Mouse (Mus musculus): Measurements from ENCODE around the gene Foxl1. TPM values are rescaled to one million over a fixed set of nuclear protein-coding genes. Genes with fewer than 3 reads are reported as not detected.
"Not testable (repeated sequence)": the region's sequence is repeated elsewhere in the genome, so short reads cannot be mapped to it uniquely, and the experiment has no call there.

The Foxl1 gene
- polyA plus RNA-seq, 1 experiment from 2014 or later, result not detected

DNA sequence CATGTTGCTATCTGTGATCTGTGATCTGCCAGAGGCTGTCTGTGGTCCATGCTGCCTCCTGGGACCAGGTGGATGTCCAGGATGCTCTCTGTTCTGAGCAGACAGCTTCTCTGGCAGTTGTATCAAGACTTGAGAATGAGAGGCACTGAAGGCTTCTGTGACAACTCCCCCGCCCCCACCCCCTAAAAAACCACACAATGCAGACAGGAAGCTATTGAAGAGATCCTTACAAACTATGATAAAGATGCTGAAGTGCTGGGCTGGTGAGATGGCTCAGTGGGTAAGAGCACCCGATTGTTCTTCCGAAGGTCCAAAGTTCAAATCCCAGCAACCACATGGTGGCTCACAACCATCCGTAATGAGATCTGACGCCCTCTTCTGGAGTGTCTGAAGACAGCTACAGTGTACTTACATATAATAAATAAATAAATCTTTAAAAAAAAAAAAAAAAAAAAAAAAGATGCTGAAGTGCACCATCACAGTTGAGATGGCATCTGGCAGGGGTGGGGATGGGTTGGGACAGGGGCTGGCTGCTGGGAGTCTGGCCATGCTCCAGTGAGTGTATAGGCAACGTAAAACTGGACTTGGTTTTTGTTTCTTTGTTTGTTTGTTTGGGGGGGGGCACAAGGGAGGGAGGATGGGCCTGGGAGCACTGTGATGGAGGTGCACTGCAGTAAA is 17.9 kb downstream of the Foxl1 start:
- whole genome bisulfite sequencing, result 75% methylated on average over 4 of the region's 6 CpGs
- H3K27me3 ChIP-seq (ENCODE audit: control insufficient read depth, insufficient read depth, low read length); H3K9ac ChIP-seq (replicated peaks; ENCODE audit: low read depth, low read length); H3K36me3 ChIP-seq (ENCODE audit: control insufficient read depth, insufficient read depth, low read length); H3K4me2 ChIP-seq (ENCODE audit: low read depth, low read length); H3K4me3 ChIP-seq (ENCODE audit: low read depth, low read length); H3K9me3 ChIP-seq (ENCODE audit: control insufficient read depth, low read length); H3K27ac ChIP-seq (ENCODE audit: low read depth, low read length); H3K4me1 ChIP-seq (ENCODE audit: control insufficient read depth, insufficient read depth, low read length); ATAC-seq (ENCODE audit: low read depth): not testable (repeated sequence)

DNA sequence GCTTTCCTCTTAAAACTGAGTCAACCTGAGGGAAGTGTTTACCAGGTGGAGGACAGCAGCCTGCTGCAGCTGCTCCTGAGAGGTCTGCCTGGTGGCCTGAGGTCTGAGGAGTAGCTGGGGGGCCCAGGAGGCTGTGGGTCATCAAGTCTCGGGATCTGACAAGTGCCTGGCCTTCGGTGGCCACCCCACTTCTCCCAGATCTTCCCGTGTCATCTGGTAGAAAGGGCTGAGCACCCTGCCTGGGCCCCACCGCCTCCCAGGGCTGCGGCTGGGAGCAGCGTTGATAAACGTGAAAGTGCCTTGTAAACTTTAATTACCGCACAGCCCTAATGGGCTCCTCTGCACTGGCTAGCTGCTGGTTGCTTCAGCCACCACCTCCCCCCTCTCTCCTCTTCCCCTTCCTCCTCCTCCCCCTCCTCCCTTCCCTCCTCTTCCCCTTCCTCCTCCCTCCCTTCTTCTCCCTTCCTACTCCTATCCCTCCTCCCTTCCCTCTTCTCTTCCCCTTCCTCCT is 20.9 kb downstream of the Foxl1 start:
- Histone ChIP-seq H3K9ac (replicated peaks; ENCODE audit: low read depth, low read length) (no peak overlapping the region), H3K4me3 (ENCODE audit: low read depth, low read length) (no peak overlapping the region), H3K4me1 (ENCODE audit: control insufficient read depth, insufficient read depth, low read length) (no peaks in the 10 kb centered on the region), H3K27me3 (ENCODE audit: control insufficient read depth, insufficient read depth, low read length) (no peaks in the 10 kb centered on the region), H3K9me3 (ENCODE audit: control insufficient read depth, low read length) (no peaks in the 10 kb centered on the region), H3K27ac (ENCODE audit: low read depth, low read length) (no peak overlapping the region), H3K36me3 (ENCODE audit: control insufficient read depth, insufficient read depth, low read length) (no peaks in the 10 kb centered on the region), H3K4me2 (ENCODE audit: low read depth, low read length) (no peak overlapping the region)
- WGBS, result 8% methylated on average over 8 of the region's 8 CpGs
- no peak for ATAC-seq (ENCODE audit: low read depth)

DNA sequence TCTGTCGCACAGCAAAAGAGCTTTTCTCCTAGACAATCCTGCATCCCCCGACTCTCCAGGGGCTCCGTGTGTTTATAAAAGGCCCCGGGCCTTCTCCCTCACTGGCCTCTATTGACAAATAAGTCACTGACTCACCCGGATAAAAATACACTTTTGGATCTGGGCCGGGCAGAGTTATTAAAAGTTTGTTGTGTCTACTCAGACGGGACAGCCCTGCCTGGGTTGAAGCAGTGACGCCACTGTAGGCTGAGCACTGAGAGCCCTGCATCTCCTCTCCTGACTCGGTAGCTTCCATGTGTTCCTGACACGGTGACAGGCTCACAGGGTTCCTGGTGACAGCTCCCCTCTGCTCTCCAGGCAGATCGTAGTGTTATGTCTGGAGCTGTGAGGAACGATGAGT is 24.7 kb downstream of the Foxl1 start:
- no peaks in the 10 kb centered on the region for H3K4me1 ChIP-seq (ENCODE audit: control insufficient read depth, insufficient read depth, low read length)
- 63% methylated on average over 12 of the region's 12 CpGs for WGBS
- H3K9ac ChIP-seq (replicated peaks; ENCODE audit: low read depth, low read length), result no peak overlapping the region
- no peak overlapping the region for H3K4me2 ChIP-seq (ENCODE audit: low read depth, low read length)
- ATAC-seq (ENCODE audit: low read depth), result no peak
- no peaks in the 10 kb centered on the region for H3K36me3 ChIP-seq (ENCODE audit: control insufficient read depth, insufficient read depth, low read length)
- H3K4me3 ChIP-seq (ENCODE audit: low read depth, low read length), result no peak overlapping the region
- H3K27me3 ChIP-seq (ENCODE audit: control insufficient read depth, insufficient read depth, low read length), result no peaks in the 10 kb centered on the region
- H3K27ac ChIP-seq (ENCODE audit: low read depth, low read length), result no peak overlapping the region
- H3K9me3 ChIP-seq (ENCODE audit: control insufficient read depth, low read length), result no peaks in the 10 kb centered on the region

DNA sequence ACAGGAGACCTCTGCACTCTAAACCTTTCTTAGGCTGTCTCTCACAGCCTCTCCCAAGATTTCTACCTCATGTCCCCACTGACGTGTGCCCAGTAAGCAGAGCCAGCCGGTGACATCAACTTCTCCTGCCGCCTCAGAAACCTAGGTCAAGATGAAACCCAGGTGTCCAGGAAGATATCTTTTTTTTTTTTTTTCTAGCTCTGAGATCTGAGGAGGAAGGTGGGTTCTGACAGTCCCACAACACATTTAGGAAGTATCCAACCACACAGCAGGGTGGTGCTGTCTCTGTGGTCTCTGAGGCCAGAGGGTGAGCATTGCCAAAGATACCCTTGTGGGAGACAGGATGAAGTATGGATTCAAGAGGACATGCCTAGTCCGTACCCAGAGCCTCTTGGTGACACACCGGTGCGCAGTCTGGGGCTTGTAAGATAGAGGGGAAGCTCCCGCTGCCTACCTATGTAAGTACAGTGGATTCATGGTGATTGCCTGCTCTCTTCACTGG is 29.3 kb downstream of the Foxl1 start:
- no peak overlapping the region for H3K27ac ChIP-seq (ENCODE audit: low read depth, low read length)
- H3K27me3 ChIP-seq (ENCODE audit: control insufficient read depth, insufficient read depth, low read length), result no peaks in the 10 kb centered on the region
- H3K9ac ChIP-seq (replicated peaks; ENCODE audit: low read depth, low read length), result no peak overlapping the region
- no peak overlapping the region for H3K4me2 ChIP-seq (ENCODE audit: low read depth, low read length)
- no peaks in the 10 kb centered on the region for H3K4me1 ChIP-seq (ENCODE audit: control insufficient read depth, insufficient read depth, low read length)
- H3K9me3 ChIP-seq (ENCODE audit: control insufficient read depth, low read length), result no peaks in the 10 kb centered on the region
- no peak overlapping the region for H3K4me3 ChIP-seq (ENCODE audit: low read depth, low read length)
- 89% methylated on average over 7 of the region's 7 CpGs for WGBS
- H3K36me3 ChIP-seq (ENCODE audit: control insufficient read depth, insufficient read depth, low read length), result no peaks in the 10 kb centered on the region
- no peak for ATAC-seq (ENCODE audit: low read depth)

DNA sequence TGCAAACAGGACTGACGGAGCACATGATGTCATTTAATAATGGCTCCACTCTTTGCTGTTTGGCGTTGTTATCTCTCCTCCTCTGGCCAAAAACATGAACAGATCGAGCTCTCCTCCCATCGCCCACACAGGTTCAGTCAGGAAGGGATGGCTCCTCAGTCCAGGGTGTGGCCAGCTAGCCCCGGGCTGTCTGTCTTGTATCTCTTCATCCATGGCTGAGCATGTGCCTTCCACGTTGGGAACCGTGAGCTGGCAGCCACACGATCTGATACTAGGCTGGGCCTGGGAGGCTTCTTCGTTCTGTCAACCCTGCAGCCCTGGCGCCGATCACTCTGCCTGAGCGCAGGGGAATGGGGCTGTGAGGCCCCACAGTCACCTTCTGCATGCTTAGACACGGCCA is 31.1 kb downstream of the Foxl1 start:
- Histone ChIP-seq H3K4me1 (ENCODE audit: control insufficient read depth, insufficient read depth, low read length) (no peaks in the 10 kb centered on the region), H3K9me3 (ENCODE audit: control insufficient read depth, low read length) (no peaks in the 10 kb centered on the region), H3K27ac (ENCODE audit: low read depth, low read length) (no peak overlapping the region), H3K4me2 (ENCODE audit: low read depth, low read length) (no peak overlapping the region), H3K9ac (replicated peaks; ENCODE audit: low read depth, low read length) (no peak overlapping the region), H3K27me3 (ENCODE audit: control insufficient read depth, insufficient read depth, low read length) (no peaks in the 10 kb centered on the region), H3K4me3 (ENCODE audit: low read depth, low read length) (no peak overlapping the region), H3K36me3 (ENCODE audit: control insufficient read depth, insufficient read depth, low read length) (no peaks in the 10 kb centered on the region)
- ATAC-seq (ENCODE audit: low read depth), result no peak
- WGBS, result 87% methylated on average over 13 of the region's 13 CpGs

DNA sequence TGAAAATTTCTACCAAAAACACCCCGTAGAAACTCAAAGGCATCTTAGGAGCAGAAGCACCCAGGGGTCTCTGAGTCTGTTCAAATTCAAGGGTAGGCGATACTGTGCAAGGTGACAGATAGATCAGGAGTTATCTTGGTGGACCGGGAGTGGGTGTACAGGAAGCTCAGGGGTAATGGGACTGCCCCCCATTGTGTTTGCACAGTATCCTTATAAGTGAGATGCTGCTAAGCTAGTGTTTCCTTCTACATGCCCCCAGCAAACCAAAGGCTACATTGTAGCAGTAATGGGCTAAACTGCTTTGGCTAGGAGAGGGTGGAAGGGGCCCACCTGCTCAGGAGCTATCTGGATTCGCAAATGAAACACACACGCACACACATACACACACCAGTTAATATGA is 33.7 kb downstream of the Foxl1 start:
- H3K9ac ChIP-seq (replicated peaks; ENCODE audit: low read depth, low read length), result no peak overlapping the region
- no peak overlapping the region for H3K4me2 ChIP-seq (ENCODE audit: low read depth, low read length)
- H3K27ac ChIP-seq (ENCODE audit: low read depth, low read length), result no peak overlapping the region
- H3K9me3 ChIP-seq (ENCODE audit: control insufficient read depth, low read length), result no peaks in the 10 kb centered on the region
- WGBS, result 91% methylated on average over 5 of the region's 5 CpGs
- peaks cover 3% of the 10 kb centered on the region; the same call in 1 of the 2 replicates for H3K4me1 ChIP-seq (ENCODE audit: control insufficient read depth, insufficient read depth, low read length)
- no peak for ATAC-seq (ENCODE audit: low read depth)
- H3K36me3 ChIP-seq (ENCODE audit: control insufficient read depth, insufficient read depth, low read length), result no peaks in the 10 kb centered on the region
- no peaks in the 10 kb centered on the region for H3K27me3 ChIP-seq (ENCODE audit: control insufficient read depth, insufficient read depth, low read length)
- H3K4me3 ChIP-seq (ENCODE audit: low read depth, low read length), result no peak overlapping the region

DNA sequence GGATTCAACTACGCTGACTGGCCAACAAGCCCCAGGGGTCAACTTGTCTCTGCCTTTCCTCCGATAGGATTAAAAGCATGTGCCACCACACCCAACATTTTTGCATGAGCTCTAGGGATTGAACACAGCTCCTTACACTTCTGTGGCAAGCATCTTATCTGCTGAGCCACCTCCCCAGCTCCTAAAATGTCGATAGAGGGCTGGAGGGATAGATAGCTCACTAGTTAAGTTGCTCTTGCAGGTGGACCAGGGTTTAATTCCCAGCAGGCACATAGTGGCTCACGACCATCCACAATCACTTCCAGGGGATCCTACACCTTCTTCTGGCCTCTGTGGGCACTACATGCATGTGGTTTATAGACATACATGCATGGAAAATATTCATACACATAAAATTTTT is 34.7 kb downstream of the Foxl1 start:
- WGBS, result 82% methylated on average over 4 of the region's 4 CpGs
- H3K9me3 ChIP-seq (ENCODE audit: control insufficient read depth, low read length), result no peaks in the 10 kb centered on the region
- no peak overlapping the region for H3K4me3 ChIP-seq (ENCODE audit: low read depth, low read length)
- H3K27ac ChIP-seq (ENCODE audit: low read depth, low read length), result no peak overlapping the region
- no peaks in the 10 kb centered on the region for H3K27me3 ChIP-seq (ENCODE audit: control insufficient read depth, insufficient read depth, low read length)
- no peak overlapping the region for H3K4me2 ChIP-seq (ENCODE audit: low read depth, low read length)
- no peak overlapping the region for H3K9ac ChIP-seq (replicated peaks; ENCODE audit: low read depth, low read length)
- H3K36me3 ChIP-seq (ENCODE audit: control insufficient read depth, insufficient read depth, low read length), result no peaks in the 10 kb centered on the region
- H3K4me1 ChIP-seq (ENCODE audit: control insufficient read depth, insufficient read depth, low read length), result peaks cover 3% of the 10 kb centered on the region; the same call in 1 of the 2 replicates
- no peak for ATAC-seq (ENCODE audit: low read depth)

DNA sequence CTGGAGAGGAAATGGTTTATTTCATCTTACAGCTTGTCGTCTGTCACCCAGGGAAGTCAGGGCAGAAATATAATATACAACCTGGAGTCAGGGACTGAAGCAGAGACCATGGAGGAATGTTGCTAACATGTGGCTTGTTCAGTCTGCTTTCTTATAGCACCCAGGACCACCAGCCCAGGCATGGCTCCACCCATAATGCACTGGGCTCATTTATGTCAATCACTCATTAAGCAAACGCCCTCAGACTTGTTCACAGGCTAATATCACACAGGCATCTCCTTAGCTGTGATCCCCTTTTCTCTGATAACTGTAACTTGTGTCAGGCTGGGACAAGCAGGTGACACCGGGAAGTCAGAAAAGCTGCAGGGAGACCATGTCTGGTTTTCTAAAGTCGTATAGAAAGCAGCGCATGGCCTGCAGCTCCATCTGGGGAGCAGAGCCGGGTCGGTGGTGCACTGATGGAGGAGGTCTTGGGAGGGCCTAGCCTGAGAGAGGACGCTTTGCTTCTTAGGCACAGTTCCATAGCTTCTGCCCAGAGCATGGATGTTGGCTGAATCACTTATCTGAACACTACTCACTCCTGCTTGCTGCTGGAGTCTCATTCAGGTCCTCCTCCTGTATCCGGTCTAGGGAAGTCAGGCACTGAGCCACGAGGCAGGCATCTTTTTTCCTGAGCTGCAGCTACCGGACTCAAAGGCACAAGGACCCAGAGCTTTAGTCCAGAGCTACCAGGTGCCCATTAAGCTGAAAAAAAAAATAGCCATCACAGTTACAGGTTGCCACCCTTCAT is 35.4 kb downstream of the Foxl1 start:
- no peak overlapping the region for H3K4me3 ChIP-seq (ENCODE audit: low read depth, low read length)
- H3K4me2 ChIP-seq (ENCODE audit: low read depth, low read length), result no peak overlapping the region
- no peak for ATAC-seq (ENCODE audit: low read depth)
- 78% methylated on average over 11 of the region's 11 CpGs for whole genome bisulfite sequencing
- no peaks in the 10 kb centered on the region for H3K9me3 ChIP-seq (ENCODE audit: control insufficient read depth, low read length)
- peaks cover 3% of the 10 kb centered on the region; the same call in 1 of the 2 replicates for H3K4me1 ChIP-seq (ENCODE audit: control insufficient read depth, insufficient read depth, low read length)
- no peaks in the 10 kb centered on the region for H3K36me3 ChIP-seq (ENCODE audit: control insufficient read depth, insufficient read depth, low read length)
- no peaks in the 10 kb centered on the region for H3K27me3 ChIP-seq (ENCODE audit: control insufficient read depth, insufficient read depth, low read length)
- H3K9ac ChIP-seq (replicated peaks; ENCODE audit: low read depth, low read length), result no peak overlapping the region
- H3K27ac ChIP-seq (ENCODE audit: low read depth, low read length), result no peak overlapping the region

DNA sequence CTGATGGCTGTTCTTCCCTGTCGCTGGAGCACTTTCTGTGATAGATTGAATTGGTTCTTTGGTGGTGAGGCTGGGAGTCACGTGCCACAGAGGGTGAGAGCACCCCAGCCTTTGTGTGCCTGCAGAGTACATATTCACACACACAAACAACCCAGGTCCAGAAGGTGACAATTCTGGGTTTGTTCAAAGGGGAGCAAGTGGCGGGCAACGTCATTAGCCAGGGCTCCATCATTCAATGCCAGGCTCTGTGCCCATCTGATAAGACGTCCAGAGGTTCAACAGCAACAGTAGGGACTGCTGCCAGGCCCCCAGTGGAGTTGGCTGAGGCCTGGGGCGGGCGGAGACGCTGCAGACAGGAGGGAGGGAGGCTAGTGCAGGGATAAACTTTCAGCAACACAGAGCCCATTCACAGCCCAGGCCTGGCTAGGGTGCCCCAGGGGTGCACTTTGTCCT is 36.3 kb downstream of the Foxl1 start:
- WGBS, result 58% methylated on average over 8 of the region's 8 CpGs
- H3K9me3 ChIP-seq (ENCODE audit: control insufficient read depth, low read length), result no peaks in the 10 kb centered on the region
- H3K4me2 ChIP-seq (ENCODE audit: low read depth, low read length), result no peak overlapping the region
- no peak overlapping the region for H3K4me3 ChIP-seq (ENCODE audit: low read depth, low read length)
- ATAC-seq (ENCODE audit: low read depth), result no peak
- H3K4me1 ChIP-seq (ENCODE audit: control insufficient read depth, insufficient read depth, low read length), result peaks cover 3% of the 10 kb centered on the region; the same call in 1 of the 2 replicates
- H3K27ac ChIP-seq (ENCODE audit: low read depth, low read length), result no peak overlapping the region
- no peaks in the 10 kb centered on the region for H3K36me3 ChIP-seq (ENCODE audit: control insufficient read depth, insufficient read depth, low read length)
- no peaks in the 10 kb centered on the region for H3K27me3 ChIP-seq (ENCODE audit: control insufficient read depth, insufficient read depth, low read length)
- no peak overlapping the region for H3K9ac ChIP-seq (replicated peaks; ENCODE audit: low read depth, low read length)

All from neural tube, embryonic 14.5 days (tissue).